Mouse (Mus musculus) cortical plate, adult 2 months (tissue): Measurements from ENCODE around the gene Tmeff2.

Experiments used
- CTCF ChIP-seq: fragments of 200-500 bp; IDR thresholded peaks from 2 replicates; pipeline ENCODE4 v1.5.1; 2011; ENCODE audit warnings: mild to moderate bottlenecking, control low read depth, low read length; ENCODE audit not compliant: insufficient read depth; ENCODE audit errors: extremely low read depth
- POLR2A ChIP-seq: fragments of 200-500 bp; IDR thresholded peaks from 2 replicates; pipeline ENCODE4 v1.6.1; 2011; ENCODE audit warnings: mild to moderate bottlenecking, low read length, control low read depth; ENCODE audit not compliant: insufficient read depth; ENCODE audit errors: extremely low read depth

DNA sequence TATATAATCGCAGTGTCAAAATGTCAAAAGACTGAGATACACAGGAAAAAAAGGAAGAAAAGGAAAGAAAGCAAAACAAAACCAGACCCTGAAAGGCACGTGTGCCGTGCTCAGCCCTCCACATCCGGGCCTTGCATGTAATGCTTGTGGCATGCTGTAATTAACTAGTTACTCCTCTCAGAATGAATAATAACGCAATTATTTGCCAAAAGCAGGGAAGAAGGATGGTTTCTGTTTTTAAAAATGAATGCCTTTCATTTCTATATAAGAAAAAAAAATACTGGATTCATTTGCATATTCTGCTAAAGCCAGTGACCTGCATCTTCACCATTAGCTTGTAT, 225.9 kb downstream of the Tmeff2 start:
- no peak for TF ChIP-seq CTCF
- TF ChIP-seq POLR2A = no peak
